Mouse (Mus musculus) hindbrain, embryonic 13.5 days (tissue): ENCODE data around the gene Adat1. TPM values are rescaled to one million over a fixed set of nuclear protein-coding genes. Genes with fewer than 3 reads are reported as not detected.

Source experiments
- ATAC-seq: fragments of 200-750 bp; cut with Nextera tagmentation; 2 replicates; pipeline ENCODE4 v1.8.0; 2017; ENCODE audit warnings: moderate TSS enrichment; ENCODE audit not compliant: low FRiP score
- H3K27ac ChIP-seq: fragments of 300-500 bp; sonication (generic); 2 replicates; pipeline ENCODE4 v1.5.1; 2015; ENCODE audit warnings: inconsistent platforms, mild to moderate bottlenecking, moderate library complexity
- H3K27me3 ChIP-seq: fragments of 300-500 bp; sonication (generic); 2 replicates; pipeline ENCODE4 v1.6.1; 2015; ENCODE audit warnings: mild to moderate bottlenecking, inconsistent platforms
- H3K36me3 ChIP-seq: fragments of 300-500 bp; sonication (generic); 2 replicates; pipeline ENCODE4 v1.6.1; 2015; ENCODE audit warnings: mild to moderate bottlenecking, inconsistent platforms
- H3K4me1 ChIP-seq: fragments of 300-500 bp; sonication (generic); replicated peaks from 2 replicates; pipeline ENCODE4 v1.6.1; 2015; ENCODE audit warnings: inconsistent platforms
- H3K4me2 ChIP-seq: fragments of 300-500 bp; sonication (generic); 2 replicates; pipeline ENCODE4 v1.6.1; 2015; ENCODE audit warnings: inconsistent platforms, mild to moderate bottlenecking, moderate library complexity
- H3K4me3 ChIP-seq: fragments of 300-500 bp; sonication (generic); 2 replicates; pipeline ENCODE4 v1.5.1; 2015; ENCODE audit warnings: mild to moderate bottlenecking, inconsistent platforms
- H3K9ac ChIP-seq: fragments of 300-500 bp; sonication (generic); 2 replicates; pipeline ENCODE4 v1.6.1; 2015; ENCODE audit warnings: mild to moderate bottlenecking, inconsistent platforms
- H3K9me3 ChIP-seq: fragments of 300-500 bp; sonication (generic); 2 replicates; pipeline ENCODE4 v1.6.1; 2016; ENCODE audit warnings: inconsistent platforms
- WGBS: fragments of 180-500 bp; shearing (Covaris S2); methylation state at CpG from one replicate; pipeline ENCODE4 v1.1.7; 2015; 5-methylcytosine and 5-hydroxymethylcytosine counted together
- polyA plus RNA-seq: library from polyadenylated mRNA; unstranded; fragments of >200 nt; fragmentation: Nextera tagmentation; extraction: Ambion mirVana; gene quantifications from 2 replicates; pipeline ENCODE4 v1.2.1, GENCODE M21; 2015

Adat1 gene
- polyA plus RNA-seq, 1 experiment from 2014 or later, result 8.5 TPM

DNA sequence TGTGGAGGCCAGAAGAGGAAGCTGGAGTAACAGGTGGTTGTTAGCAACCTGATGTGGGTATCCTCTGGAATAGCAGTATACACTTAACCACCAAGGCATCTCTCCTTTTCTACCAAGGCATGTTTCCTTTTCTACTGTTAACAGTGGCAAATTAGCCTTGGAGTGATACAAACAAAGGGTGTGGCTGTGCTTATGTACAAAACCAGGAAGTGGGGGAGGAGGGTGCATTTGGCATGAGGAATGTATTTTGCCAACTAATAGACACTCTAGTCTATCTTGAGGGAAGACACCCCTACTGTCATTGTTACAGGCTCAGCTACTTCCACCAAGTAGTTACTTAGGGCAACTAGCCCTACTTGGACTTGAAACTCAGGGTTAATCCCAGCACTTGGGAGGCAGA lies 12.7 kb upstream of the Adat1 start:
- no peak for ATAC-seq
- H3K36me3 ChIP-seq, result peaks cover 58% of the 10 kb centered on the region
- no peaks in the 10 kb centered on the region for H3K27me3 ChIP-seq
- no peak overlapping the region for H3K27ac ChIP-seq
- no peak overlapping the region for H3K4me2 ChIP-seq
- no peak overlapping the region for H3K4me3 ChIP-seq
- H3K9me3 ChIP-seq, result no peaks in the 10 kb centered on the region
- H3K9ac ChIP-seq, result no peak overlapping the region
- H3K4me1 ChIP-seq, result peaks cover 3% of the 10 kb centered on the region

DNA sequence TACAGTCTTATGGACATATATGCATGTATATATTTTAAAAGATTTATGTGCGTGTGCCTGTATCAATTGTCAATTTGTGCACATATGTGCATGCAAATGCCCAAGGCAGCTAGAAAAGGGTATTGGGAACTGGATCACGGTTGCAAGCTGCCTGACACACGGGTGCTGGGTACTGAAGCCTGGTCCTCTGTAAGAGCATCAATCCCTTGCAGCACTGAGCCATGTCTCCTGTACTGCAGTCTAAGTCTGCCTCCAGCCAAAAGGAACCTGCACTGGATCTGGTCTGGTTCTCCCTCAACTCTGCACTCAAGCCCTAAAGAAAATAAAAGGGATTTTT lies 569 bp upstream of the Adat1 start:
- Histone ChIP-seq H3K4me1 (peaks cover 8% of the 10 kb centered on the region), H3K9ac (no peak overlapping the region), H3K4me3 (peak overlapping the region; percentile 81; the same call in 1 of the 2 replicates), H3K27ac (no peak overlapping the region), H3K36me3 (peaks cover 56% of the 10 kb centered on the region), H3K27me3 (no peaks in the 10 kb centered on the region), H3K9me3 (no peaks in the 10 kb centered on the region), H3K4me2 (no peak overlapping the region; the same call in 1 of the 2 replicates)
- WGBS, result 71% methylated on average over 3 of the region's 3 CpGs
- peak; percentile 55; the same call in 1 of the 2 replicates for ATAC-seq

DNA sequence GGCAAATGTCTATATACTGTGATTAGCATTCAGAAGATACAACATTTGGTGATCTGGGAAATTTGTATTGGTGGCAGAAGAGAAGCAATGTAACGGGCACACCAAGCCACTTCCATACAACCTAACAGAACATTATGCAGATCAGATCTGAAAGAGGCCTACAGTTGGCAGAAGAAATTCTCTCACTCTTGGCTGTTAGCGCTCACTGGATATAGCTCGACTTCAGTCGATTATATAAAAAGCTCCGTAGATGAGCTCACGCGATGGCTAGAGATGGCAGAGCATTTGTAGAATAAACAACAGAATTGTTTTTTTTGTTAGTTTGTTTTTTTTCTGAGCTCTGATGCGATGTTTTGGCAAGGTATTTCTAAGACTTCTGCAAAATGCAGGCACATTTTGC lies 824 bp downstream of the Adat1 start:
- H3K4me2 ChIP-seq, result peak overlapping the region; percentile 74
- peak overlapping the region; percentile 88 for H3K9ac ChIP-seq
- H3K9me3 ChIP-seq, result no peaks in the 10 kb centered on the region
- peaks cover 53% of the 10 kb centered on the region for H3K36me3 ChIP-seq
- H3K4me1 ChIP-seq, result peaks cover 8% of the 10 kb centered on the region
- ATAC-seq, result no peak
- peak overlapping the region; percentile 81 for H3K4me3 ChIP-seq
- H3K27ac ChIP-seq, result no peak overlapping the region
- H3K27me3 ChIP-seq, result no peaks in the 10 kb centered on the region
- 67% methylated on average over 8 of the region's 8 CpGs for WGBS

DNA sequence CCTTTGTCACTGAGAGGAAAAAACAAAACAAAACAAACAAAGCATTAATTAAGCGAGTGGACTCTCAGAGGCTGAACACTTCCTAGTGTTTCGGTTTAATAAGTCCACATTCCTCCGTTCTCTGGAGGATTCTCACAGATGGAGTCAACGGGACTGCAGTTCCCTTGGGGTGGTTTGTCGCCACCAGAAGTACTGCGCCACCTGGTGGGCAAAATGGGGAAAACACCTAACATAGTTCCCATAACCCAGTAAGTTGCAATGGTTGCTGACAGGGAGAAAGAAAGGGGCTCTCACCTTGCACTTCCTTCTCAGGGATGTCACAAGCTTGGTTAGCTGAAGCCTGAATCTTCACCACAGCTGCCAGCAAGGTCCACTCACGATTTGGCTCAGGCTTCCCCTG lies 2.2 kb downstream of the Adat1 start:
- WGBS, result 15% methylated on average over 7 of the region's 7 CpGs
- H3K9ac ChIP-seq, result no peak overlapping the region
- H3K4me3 ChIP-seq, result no peak overlapping the region
- no peaks in the 10 kb centered on the region for H3K27me3 ChIP-seq
- ATAC-seq, result no peak
- H3K4me1 ChIP-seq, result peaks cover 8% of the 10 kb centered on the region
- H3K36me3 ChIP-seq, result peaks cover 52% of the 10 kb centered on the region
- H3K4me2 ChIP-seq, result no peak overlapping the region
- no peak overlapping the region for H3K27ac ChIP-seq
- H3K9me3 ChIP-seq, result no peaks in the 10 kb centered on the region

DNA sequence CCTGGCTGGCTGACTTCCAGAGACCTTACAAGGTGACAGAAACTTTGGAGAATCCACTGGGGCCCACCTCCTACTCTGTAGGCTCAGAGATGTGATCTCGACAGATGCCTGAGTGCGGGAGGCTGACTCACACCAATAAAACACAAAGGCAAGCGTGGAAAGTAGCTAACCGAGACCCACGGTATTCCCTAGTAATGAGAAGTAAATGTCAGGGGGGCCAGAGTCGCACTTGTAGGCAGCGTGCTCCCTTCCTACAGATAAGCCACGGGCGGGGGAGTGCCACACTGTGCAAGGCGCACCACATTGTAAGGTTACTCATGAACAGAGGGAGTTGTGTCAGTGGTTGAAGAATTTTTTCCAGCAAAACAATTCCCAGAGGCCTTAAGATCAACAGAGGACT lies 7.6 kb downstream of the Adat1 start:
- peaks cover 63% of the 10 kb centered on the region for H3K36me3 ChIP-seq
- 89% methylated on average over 10 of the region's 10 CpGs for WGBS

DNA sequence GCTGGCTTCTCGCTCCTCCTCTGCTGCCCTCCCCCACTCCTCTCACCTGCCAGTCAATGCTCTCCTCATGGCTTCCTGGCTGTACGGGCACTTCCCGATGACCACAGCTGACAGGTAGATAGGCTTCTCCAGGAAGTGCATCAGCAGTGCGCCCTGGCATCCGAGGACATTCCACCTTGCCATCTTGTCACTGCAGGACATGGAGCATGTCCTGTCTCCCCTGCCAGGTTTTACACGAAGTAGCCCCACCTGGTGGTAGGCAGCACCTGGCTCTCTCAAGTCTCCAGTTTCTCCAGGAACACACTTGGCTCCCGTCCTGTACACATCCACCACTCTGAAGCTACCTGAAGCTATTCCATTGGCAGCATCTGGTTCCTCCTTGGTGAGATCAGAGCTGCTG lies 10.0 kb downstream of the Adat1 start:
- H3K4me2 ChIP-seq, result no peak overlapping the region
- WGBS, result 85% methylated on average over 7 of the region's 7 CpGs
- H3K9ac ChIP-seq, result no peak overlapping the region
- H3K36me3 ChIP-seq, result peaks cover 61% of the 10 kb centered on the region
- no peaks in the 10 kb centered on the region for H3K9me3 ChIP-seq
- H3K27ac ChIP-seq, result no peak overlapping the region
- no peaks in the 10 kb centered on the region for H3K4me1 ChIP-seq
- no peaks in the 10 kb centered on the region for H3K27me3 ChIP-seq
- H3K4me3 ChIP-seq, result no peak overlapping the region
- no peak for ATAC-seq

More for the DNA sequence above, 7.6 kb downstream of the Adat1 start:
- H3K27ac ChIP-seq, result no peak overlapping the region
- H3K9me3 ChIP-seq, result no peaks in the 10 kb centered on the region
- no peak overlapping the region for H3K4me3 ChIP-seq
- no peak for ATAC-seq
- no peaks in the 10 kb centered on the region for H3K27me3 ChIP-seq
- H3K4me1 ChIP-seq, result no peaks in the 10 kb centered on the region
- no peak overlapping the region for H3K9ac ChIP-seq
- H3K4me2 ChIP-seq, result no peak overlapping the region

DNA sequence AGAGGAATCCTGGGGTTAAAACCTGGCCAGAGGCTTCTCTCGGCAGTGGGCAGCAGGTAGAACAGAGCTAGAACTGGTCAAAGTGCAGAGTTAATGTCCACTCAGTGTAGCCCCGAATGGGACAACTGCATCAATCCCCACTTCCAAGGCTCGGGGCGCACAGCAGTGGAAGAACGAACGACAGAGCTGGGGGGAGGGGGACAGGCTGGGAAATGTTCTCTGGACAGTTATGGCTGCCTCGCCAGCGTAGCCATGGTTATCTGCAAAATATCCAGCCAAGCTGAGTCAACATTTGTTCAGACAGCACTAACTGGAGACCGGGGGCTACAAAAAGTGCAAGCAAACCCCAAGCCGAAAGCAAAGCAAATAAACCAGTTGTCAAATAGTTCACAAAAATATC lies 14.0 kb downstream of the Adat1 start:
- 80% methylated on average over 10 of the region's 10 CpGs for WGBS
- no peaks in the 10 kb centered on the region for H3K4me1 ChIP-seq

DNA sequence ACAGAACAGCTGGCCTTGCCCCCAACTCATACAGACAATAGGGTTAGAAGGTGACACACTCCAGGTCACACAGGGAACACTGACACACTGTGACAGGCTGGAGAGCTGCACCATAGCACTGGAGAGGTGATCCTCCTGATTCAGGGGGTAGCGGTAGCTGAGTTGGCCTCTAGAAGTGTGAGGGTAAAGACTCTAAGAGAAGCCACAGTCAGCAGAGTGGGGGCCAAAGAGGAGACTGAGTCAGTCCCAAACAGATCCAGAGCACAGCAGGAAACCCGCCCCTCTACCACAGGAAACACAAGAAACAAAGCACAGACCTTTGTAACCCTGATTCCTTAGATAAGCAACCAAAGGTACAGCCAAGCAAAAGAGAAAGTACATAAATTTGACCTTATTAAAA lies 15.8 kb downstream of the Adat1 start:
- no peak overlapping the region for H3K4me3 ChIP-seq
- no peak for ATAC-seq
- H3K36me3 ChIP-seq, result peaks cover 56% of the 10 kb centered on the region
- H3K27ac ChIP-seq, result no peak overlapping the region
- no peaks in the 10 kb centered on the region for H3K9me3 ChIP-seq
- H3K27me3 ChIP-seq, result no peaks in the 10 kb centered on the region
- WGBS, result 90% methylated on average over 2 of the region's 2 CpGs
- no peak overlapping the region for H3K4me2 ChIP-seq
- no peaks in the 10 kb centered on the region for H3K4me1 ChIP-seq
- H3K9ac ChIP-seq, result no peak overlapping the region

More for the DNA sequence above, 14.0 kb downstream of the Adat1 start:
- Histone ChIP-seq H3K27me3 (no peaks in the 10 kb centered on the region), H3K9ac (0 out of 2 replicates have a peak overlapping the region, but pooled peaks have one; percentile 5), H3K4me2 (no peak overlapping the region), H3K9me3 (no peaks in the 10 kb centered on the region), H3K4me3 (no peak overlapping the region), H3K27ac (no peak overlapping the region), H3K36me3 (peaks cover 57% of the 10 kb centered on the region)
- no peak for ATAC-seq

DNA sequence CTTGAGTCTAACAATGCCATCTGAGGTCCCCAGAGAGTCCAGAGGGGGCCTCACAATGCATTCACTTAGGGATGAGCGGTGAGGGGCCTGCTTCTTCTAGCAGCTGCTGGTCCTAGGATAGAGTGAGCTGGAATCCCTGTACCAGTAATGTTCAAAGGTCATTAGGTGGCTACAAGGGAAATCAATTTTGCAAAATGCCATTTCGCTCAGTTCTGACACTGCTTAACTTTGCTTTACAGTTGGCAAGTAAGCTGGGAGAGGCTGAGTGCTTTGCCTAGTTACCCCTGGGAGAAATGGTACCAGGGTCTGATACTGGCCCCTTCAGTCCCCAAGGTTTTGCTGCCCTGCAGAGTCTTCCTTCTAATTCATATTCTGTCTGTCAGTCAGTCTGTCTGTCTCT lies 16.4 kb downstream of the Adat1 start:
- no peak for ATAC-seq
- no peak overlapping the region for H3K27ac ChIP-seq

DNA sequence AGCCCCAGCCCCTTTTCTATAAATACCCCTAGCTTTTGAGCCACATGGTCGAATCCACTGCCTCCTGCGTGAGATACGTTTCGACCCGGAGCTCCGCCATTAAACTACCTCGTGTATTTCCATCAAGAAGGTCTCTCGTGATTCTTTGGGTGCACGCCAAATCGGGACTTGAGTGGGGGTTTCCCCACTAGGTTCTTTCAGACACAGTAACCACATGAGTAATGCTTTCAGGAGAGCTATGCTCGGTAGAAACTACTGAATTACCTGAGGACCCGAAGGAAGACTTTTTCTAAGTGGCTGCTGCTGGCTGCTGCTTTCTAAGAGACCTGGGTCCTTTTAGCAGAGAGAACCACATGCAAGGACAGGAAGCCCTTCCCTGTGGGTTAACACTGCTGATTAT lies 18.0 kb downstream of the Adat1 start:
- H3K9me3 ChIP-seq, result no peaks in the 10 kb centered on the region
- H3K27me3 ChIP-seq, result no peaks in the 10 kb centered on the region
- H3K4me1 ChIP-seq, result no peaks in the 10 kb centered on the region
- no peak for ATAC-seq
- no peak overlapping the region for H3K27ac ChIP-seq
- 98% methylated on average over 12 of the region's 12 CpGs for WGBS
- no peak overlapping the region for H3K9ac ChIP-seq
- H3K4me2 ChIP-seq, result no peak overlapping the region
- peaks cover 60% of the 10 kb centered on the region for H3K36me3 ChIP-seq
- H3K4me3 ChIP-seq, result no peak overlapping the region

More for the DNA sequence above, 16.4 kb downstream of the Adat1 start:
- whole genome bisulfite sequencing, result 93% methylated on average over 2 of the region's 2 CpGs
- Histone ChIP-seq H3K4me2 (no peak overlapping the region), H3K4me3 (no peak overlapping the region), H3K36me3 (peaks cover 60% of the 10 kb centered on the region), H3K27me3 (no peaks in the 10 kb centered on the region), H3K9me3 (no peaks in the 10 kb centered on the region), H3K9ac (no peak overlapping the region), H3K4me1 (no peaks in the 10 kb centered on the region)

DNA sequence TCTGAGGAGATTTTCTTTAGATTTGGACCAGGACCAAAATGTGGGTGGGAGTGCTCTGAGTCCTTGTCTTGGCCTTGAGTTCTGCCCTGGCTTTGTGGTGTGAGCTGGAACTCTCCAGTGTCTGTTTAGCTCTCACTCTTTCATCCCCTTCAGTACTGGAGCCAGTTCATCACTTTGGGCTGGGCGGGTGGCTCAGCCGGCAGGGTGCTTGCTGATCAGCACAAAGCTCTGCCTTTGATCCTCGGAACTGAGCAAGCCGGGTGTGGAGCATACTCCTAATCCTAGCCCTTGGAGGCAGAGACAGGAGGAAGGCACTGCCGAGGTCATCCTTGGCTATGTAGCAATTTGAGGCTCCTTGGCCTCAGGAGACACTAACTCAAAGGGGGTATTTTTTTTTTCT lies 23.1 kb downstream of the Adat1 start:
- Histone ChIP-seq H3K9me3 (no peaks in the 10 kb centered on the region), H3K36me3 (peaks cover 34% of the 10 kb centered on the region), H3K9ac (no peak overlapping the region), H3K27ac (no peak overlapping the region), H3K27me3 (no peaks in the 10 kb centered on the region), H3K4me2 (no peak overlapping the region), H3K4me3 (no peak overlapping the region), H3K4me1 (no peaks in the 10 kb centered on the region)
- 48% methylated on average over 5 of the region's 5 CpGs for WGBS
- ATAC-seq, result no peak

DNA sequence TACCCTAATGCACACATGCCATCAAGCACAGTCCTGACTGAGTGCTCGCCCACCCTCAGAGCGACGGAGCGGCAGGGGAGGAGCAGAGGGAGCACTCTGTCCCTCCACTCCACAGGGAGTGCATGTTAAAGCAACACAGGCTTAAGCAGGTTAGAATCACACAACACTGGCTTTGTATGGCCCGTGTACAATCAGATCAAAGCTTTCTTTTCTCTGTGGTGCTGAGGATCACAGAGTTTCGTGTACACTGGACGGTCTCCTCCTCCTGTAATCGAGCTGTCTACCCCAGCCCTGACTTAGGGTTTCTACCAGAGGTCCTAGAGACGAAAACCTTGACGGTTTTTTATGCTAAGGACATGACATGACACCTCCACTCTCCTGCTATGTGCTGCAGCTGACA lies 23.6 kb downstream of the Adat1 start:
- H3K27me3 ChIP-seq, result no peaks in the 10 kb centered on the region
- no peak overlapping the region for H3K4me2 ChIP-seq
- peaks cover 32% of the 10 kb centered on the region for H3K36me3 ChIP-seq
- no peak for ATAC-seq
- H3K4me1 ChIP-seq, result no peaks in the 10 kb centered on the region
- H3K4me3 ChIP-seq, result no peak overlapping the region
- no peaks in the 10 kb centered on the region for H3K9me3 ChIP-seq
- no peak overlapping the region for H3K27ac ChIP-seq
- H3K9ac ChIP-seq, result no peak overlapping the region
- 90% methylated on average over 10 of the region's 10 CpGs for WGBS

DNA sequence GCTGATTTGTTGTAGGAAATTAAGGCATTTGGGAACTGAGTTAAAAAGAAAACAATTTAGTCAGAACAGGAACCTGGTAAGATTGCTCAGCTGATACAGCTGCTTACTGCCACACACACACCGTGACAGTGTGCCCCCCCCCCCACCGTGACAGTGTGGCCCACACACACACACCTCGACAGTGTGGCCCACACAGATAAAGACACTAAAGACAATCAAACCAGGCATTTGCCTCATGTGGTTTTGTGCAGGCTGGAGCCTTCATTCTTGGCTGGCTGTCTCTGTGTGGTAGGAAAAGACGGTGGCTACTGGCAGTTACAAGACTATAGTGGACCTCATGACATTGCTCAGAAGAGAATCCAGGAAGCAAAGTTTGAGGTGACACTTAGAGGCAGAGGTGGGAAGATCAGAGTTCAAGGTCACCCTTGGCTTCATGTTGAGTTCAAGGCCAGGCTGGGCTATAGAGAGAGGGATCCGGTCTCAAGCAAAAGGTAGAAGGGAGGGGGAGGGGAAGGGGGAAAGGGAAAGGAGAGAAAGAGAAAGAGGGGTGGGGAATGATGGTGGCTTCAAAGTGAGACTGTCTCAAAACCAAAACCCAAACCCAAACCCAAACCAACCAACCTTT lies 24.7 kb downstream of the Adat1 start:
- H3K27ac ChIP-seq, result no peak overlapping the region
- 87% methylated on average over 5 of the region's 5 CpGs for WGBS
- no peak overlapping the region for H3K4me2 ChIP-seq
- H3K9me3 ChIP-seq, result no peaks in the 10 kb centered on the region
- H3K4me3 ChIP-seq, result no peak overlapping the region
- no peak for ATAC-seq
- H3K4me1 ChIP-seq, result peaks cover 2% of the 10 kb centered on the region; the same call in 1 of the 2 replicates
- peaks cover 29% of the 10 kb centered on the region for H3K36me3 ChIP-seq
- no peaks in the 10 kb centered on the region for H3K27me3 ChIP-seq
- H3K9ac ChIP-seq, result no peak overlapping the region
